Mouse (Mus musculus) naive thymus-derived CD4-positive, alpha-beta T cell, adult 5 months (primary cell): ENCODE data around the gene Ccdc78. TPM values are rescaled to one million over a fixed set of nuclear protein-coding genes. Genes with fewer than 3 reads are reported as not detected.

Source experiments
- polyA plus RNA-seq: library from polyadenylated mRNA; unstranded; fragments of 100-300 nt; shearing (Covaris generic); gene quantifications from one replicate; pipeline ENCODE4 v1.2.1, GENCODE M21; 2017

Gene Ccdc78
- not detected for polyA plus RNA-seq

DNA sequence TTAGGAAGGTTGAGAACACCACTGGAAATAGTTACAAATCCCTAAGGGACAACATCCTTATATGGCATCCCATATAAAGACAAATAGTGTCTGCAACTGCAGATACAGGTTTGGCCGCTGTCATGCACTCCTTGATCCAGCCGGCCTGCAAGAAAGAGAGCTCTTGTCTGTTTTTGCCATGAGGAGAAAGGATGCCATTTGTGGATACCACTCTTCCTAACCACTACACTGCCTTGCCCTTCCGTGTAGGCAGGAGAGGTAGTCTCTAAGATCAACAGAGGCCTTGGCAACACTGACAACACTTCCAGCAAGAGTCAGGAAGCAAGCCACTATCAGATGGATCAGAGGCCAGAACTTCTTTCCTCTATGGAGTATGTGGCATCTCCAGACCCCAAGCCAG is at the start of gene Ccdc78:
Ccdc78 (plus strand) TSS at position 301 of the 400 bp plus-strand sequence.

DNA sequence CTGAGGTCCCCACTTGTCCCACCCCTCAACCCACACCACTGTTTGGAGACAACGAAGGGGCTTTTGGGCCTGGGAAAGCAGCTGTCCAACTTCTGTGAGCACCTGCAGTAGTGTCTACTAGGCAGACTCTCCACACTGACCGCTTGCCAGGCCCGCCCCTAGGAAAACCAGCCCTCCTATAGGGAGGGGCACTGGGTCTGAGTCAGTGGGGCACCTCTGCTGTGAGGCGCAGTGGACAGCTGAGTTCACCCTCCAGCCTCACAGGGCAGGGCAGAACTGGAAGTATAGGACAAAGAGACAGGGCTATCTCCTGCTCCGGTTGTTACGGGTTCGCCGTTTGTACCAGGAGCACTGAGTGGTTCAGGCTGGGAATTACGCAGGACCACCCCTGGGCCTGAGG is 32.1 kb upstream of the Ccdc78 start, which contains the start of gene Msln:
Msln (minus strand) TSS at position 138 of the 400 bp plus-strand sequence.

DNA sequence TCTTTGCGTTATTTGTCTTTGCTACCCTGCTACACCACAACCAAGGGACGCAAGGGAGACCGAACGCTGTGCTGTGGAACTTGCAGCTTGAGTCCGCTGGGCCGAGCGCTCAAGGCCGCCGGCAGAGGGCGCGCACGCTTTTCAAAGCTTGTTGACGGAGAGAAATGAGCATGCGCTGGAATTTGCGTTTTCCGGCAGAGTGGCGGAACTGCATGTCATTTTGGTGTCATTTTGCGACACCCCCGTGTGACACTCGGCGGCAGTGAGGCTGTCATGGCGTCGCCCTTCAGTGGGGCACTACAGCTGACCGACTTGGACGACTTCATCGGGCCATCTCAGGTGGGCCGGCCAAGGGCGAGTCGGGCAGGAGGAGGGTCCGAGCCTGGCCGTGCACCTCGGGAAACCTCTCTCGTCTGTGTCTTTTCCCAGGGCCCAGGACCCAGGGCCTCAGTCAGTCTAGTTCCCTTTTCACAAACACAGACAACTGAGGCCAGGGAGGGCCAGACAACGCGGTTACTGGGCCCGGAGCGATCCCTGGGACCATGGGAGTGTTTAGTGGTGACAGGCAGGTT is 12.7 kb upstream of the Ccdc78 start, which contains the start of gene Narfl:
Narfl (plus strand) TSS at position 228 of the 572 bp plus-strand sequence.

DNA sequence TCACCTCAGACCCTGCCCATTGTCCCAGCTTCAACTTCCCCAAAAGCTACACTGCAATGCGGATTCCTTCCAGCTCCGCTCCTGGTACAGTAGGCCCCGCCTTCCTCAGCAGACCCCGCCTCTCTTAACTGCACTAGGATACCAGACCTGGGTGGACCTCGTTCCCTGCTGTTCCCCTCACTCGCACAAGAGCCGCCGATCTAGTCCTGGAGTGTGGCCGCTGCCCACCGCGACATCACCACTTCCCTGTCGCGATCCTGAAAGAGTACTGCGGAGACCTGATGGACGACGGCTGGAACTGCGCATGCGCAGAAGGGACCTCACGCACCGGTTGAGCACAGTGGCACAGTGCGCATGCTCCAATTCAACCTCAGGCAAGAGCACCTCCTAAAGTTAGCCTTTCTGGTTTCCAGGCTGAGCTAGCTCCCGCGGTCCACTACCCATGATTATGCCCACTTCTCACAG is 1.1 kb upstream of the Ccdc78 start, which contains the start of gene Haghl:
Haghl (minus strand) TSS at position 393 of the 465 bp plus-strand sequence.

DNA sequence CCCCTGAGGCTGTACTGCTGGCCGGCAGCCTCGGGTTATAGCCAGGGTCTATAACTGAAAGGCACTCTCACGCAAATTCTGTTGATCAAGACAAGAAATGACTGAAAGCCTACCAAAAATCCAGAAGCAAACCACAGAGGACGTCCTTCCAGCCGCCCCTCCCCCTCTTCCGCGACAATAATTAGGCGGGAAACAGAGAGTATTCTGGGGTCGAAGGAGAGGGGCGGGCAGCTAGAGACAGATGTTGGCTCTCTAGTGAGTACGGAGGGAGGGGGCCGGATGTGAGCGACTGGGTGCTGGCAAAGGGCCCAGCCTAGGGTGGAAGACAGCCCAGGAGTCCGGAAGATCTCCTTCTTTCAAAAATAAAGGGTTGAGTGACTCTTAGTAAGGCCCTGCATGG is 6.2 kb downstream of the Ccdc78 start, which contains the start of gene Fam173a:
Fam173a (minus strand) TSS at position 287 of the 400 bp plus-strand sequence.

DNA sequence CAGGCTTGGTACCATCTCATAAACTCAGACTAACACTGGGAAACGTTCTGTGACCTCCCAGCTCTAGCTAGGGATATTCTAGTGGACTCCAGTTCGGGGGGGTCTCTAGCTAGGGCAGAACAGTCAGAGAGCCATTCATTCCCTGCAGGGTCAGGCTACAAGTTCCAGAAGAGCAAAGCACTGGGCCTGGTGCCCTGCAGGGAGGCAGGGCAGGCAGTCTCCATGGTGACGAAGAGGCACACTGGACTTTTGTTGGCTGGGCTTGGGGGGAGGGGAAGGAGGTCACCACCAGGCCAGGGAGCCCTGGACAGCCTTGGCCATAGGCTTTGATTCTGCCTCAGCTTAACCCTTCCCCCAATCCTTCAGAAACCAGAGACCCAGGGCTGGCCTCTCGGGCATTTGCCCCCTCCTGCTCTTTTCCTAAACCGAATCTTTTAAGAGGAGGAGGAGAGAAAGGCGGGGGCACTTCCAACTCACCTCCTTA is 9.3 kb downstream of the Ccdc78 start, which contains the start of gene AC134908.4:
AC134908.4 (minus strand) TSS at position 51 of the 484 bp plus-strand sequence.

DNA sequence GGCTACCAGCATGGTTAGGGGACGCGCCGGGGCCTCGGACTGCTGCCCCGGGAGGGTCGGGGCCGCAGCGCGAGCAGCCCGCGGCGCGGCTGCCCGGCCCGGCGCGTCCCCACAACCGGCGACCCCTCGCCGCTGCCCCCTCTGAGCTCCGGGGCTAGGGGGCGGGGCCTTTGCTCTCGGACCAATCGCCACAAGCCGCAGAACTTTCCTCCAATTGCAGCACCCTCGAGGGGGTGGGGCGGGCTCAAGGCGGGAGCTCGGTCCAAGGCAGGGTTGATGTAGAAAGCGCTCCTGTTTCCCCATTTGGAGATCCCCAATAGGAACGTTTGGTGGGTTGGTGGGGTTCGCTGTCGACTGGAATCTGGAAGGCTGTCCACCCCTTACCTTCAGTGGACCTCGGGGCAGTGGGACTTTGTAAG is 10.6 kb downstream of the Ccdc78 start, which contains the start of gene Metrn:
Metrn (minus strand) TSS at position 186 of the 419 bp plus-strand sequence.

DNA sequence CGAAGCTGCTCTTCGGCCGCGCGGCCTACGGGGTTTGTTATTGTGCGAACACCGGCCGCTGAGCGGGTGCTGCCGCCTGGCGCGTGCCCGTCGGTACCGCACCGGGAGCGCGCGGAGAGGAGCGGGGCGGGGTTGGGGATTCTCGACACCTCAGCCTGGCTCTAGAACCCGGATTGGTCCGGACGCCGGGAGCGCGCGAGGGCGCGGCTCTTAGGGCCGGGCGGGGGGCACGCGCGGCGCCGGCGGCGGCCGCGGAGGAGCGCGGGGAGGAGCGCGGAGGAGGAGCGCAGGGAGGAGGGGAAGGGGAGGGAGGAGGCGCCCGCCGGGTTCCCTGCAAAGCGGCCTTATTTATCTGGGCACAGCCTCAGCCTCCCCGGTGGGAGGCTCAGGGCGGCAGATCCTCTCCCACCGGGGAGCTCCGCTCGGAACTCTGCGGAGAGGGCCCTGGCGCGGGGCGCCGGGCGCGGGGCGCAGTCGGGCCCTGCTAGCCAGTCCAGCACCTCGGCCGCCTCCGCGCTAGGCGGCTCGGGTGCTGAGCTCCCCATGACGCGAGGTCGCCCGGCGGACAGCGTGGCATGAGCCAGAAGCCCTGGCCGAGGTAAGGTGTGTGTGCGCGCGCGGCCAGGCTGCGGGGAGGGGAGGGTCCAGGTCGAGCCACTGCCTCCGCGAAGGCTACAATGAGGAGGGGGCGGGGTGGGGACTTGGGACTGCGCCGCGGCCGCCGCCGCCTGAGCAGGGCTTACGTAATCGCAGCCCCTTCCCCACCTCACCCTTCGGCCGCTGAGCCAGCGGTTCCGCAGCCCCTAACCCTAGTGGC is 22.6 kb downstream of the Ccdc78 start, which contains the start of gene Fbxl16:
Fbxl16 (plus strand) TSS at position 297 of the 817 bp plus-strand sequence.

DNA sequence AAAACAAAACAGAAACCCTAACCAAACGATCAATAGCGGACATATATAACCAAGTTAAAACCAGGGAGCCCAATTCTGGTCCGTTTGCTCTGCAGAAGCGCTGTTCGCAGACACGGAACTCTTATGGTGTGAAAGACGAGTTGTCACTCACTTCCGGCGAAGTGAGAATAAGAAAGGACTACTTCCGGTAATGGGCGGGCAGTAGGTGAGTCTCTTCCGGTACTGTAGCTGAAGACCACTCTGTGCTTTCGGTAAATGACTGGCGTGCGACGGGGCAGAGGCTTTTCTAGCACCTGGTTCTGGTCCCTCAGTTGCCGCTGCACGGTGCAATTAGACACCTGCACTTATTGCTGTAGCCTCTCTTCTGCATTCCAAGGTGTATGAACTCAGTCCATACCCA is 37.1 kb downstream of the Ccdc78 start, which contains the start of gene Wdr24:
Wdr24 (plus strand) TSS at position 176 of the 400 bp plus-strand sequence.

DNA sequence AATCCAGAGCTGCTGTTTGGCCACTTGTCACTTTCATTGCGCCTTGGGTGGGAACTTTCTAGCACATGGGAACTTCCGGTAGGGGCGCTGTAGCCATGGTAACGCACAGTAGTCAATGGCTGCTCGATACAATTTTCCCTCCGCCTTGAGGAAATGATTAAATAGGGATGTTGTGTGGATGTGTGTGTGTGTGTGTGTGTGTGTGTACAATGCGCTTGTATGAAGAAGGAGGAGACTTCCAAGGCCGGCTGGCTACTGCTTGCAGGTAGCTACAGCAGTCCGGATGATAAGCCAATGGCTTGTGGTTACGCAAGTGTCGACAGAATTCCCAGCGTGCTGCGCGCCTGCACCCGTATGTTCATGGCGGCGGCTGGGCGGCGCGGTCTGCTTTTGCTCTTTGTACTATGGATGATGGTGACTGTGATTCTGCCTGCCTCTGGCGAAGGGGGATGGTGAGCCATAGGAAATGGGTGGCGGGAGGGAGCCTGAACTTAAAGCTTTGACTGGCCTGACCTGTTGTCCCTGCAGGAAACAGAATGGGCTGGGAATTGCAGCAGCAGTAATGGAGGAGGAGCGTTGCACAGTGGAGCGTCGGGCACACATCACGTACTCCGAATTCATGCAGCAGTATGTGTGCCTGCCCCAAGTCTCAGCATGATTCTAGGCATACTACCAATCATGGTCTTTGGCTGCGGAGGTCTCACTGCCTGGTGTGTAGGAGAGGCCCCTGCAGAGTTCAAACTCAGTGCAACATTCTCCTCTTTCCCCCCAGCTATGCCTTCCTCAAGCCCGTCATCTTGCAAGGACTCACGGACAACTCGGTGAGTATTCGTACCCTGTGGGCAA is 42.6 kb downstream of the Ccdc78 start, which contains the start of gene Jmjd8:
Jmjd8 (plus strand) TSS at position 156 of the 846 bp plus-strand sequence.

DNA sequence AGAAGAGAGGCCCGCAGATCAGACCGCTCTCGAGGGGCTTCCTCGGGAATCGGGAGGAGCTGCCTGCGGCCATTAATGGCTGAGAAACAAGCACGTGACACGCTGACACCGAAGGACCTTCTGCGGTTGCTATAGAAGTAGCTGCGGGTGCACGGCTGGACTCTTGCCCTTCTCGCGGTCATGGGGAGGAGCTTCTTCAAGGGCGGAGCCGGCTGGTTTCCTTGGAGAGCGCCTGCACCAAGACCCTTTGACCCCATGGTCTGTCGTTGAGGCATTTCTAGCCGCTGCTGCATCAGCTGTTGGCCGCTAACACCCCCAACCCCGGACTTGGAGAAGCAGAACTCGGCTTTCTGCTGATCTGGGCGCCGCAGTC is 46.9 kb downstream of the Ccdc78 start, which contains the start of gene Stub1:
Stub1 (minus strand) TSS at position 114 of the 373 bp plus-strand sequence.

DNA sequence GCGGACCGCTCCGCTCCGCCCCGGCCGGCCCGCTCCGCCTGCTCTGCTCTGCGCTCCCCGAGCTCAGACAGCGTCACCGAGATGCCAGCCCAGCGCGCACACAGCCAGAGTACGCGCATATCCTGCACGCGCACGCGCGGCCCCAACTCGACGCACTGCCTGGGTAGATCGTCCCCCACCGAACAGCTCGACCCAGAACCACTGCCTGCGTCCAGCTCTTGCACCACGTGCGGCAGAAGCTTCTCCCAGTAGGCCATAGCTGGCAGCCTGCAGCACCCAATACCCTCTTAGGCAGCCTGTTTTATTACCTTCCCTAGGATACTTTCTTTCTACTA is 50.7 kb downstream of the Ccdc78 start, which contains the start of gene Rhbdl1:
Rhbdl1 (minus strand) TSS at position 220 of the 335 bp plus-strand sequence.

Other genes with a start within 250 kb of the Ccdc78 start
- gene Sox8, start 215.9 kb upstream of the Ccdc78 start, polyA plus RNA-seq, result 0.12 TPM
- 17.9 TPM for gene Lmf1, start 207.5 kb upstream of the Ccdc78 start, polyA plus RNA-seq
- gene Gng13, start 69.4 kb upstream of the Ccdc78 start, polyA plus RNA-seq, result not detected
- 7.1 TPM for gene Chtf18, start 59.2 kb upstream of the Ccdc78 start, polyA plus RNA-seq
- gene Rpusd1, start 58.9 kb upstream of the Ccdc78 start, polyA plus RNA-seq, result 4.9 TPM
- gene Mslnl, start 50.5 kb upstream of the Ccdc78 start, polyA plus RNA-seq, result not detected
- gene Msln, start 32.2 kb upstream of the Ccdc78 start, polyA plus RNA-seq, result not detected
- 21.6 TPM for gene Narfl, start 12.8 kb upstream of the Ccdc78 start, polyA plus RNA-seq
- gene Haghl, start 907 bp upstream of the Ccdc78 start, polyA plus RNA-seq, result 25.7 TPM
- gene Fam173a, start 6.3 kb downstream of the Ccdc78 start, polyA plus RNA-seq, result 109 TPM
- gene AC134908.4, start 9.1 kb downstream of the Ccdc78 start, polyA plus RNA-seq, result not detected
- gene Metrn, start 10.6 kb downstream of the Ccdc78 start, polyA plus RNA-seq, result 28.3 TPM
- not detected for gene Fbxl16, start 22.5 kb downstream of the Ccdc78 start, polyA plus RNA-seq
- gene Wdr24, start 37.0 kb downstream of the Ccdc78 start, polyA plus RNA-seq, result 22.7 TPM
- 27.1 TPM for gene Jmjd8, start 42.3 kb downstream of the Ccdc78 start, polyA plus RNA-seq
- gene Stub1, start 46.8 kb downstream of the Ccdc78 start, polyA plus RNA-seq, result 149 TPM
- 0.98 TPM for gene Rhbdl1, start 50.7 kb downstream of the Ccdc78 start, polyA plus RNA-seq
- gene Gm20683, start 55.2 kb downstream of the Ccdc78 start, polyA plus RNA-seq, result 1.8 TPM
- gene Rhot2, start 58.3 kb downstream of the Ccdc78 start, polyA plus RNA-seq, result 31.6 TPM
- gene Wdr90, start 74.9 kb downstream of the Ccdc78 start, polyA plus RNA-seq, result 11.6 TPM
- gene Mcrip2, start 82.2 kb downstream of the Ccdc78 start, polyA plus RNA-seq, result 7.4 TPM
- gene Mettl26, start 88.5 kb downstream of the Ccdc78 start, polyA plus RNA-seq, result 46.3 TPM
- 0.81 TPM for gene Wfikkn1, start 94.3 kb downstream of the Ccdc78 start, polyA plus RNA-seq
- 21.6 TPM for gene Rab40c, start 133.1 kb downstream of the Ccdc78 start, polyA plus RNA-seq
- 44.4 TPM for gene Pigq, start 158.4 kb downstream of the Ccdc78 start, polyA plus RNA-seq
- gene Nhlrc4, start 158.4 kb downstream of the Ccdc78 start, polyA plus RNA-seq, result not detected
- not detected for gene A930017K11Rik, start 166.0 kb downstream of the Ccdc78 start, polyA plus RNA-seq
- 25.9 TPM for gene Capn15, start 199.2 kb downstream of the Ccdc78 start, polyA plus RNA-seq